Mouse (Mus musculus): ENCODE results near the gene Dock11. TPM values are rescaled to one million over a fixed set of nuclear protein-coding genes. Genes with fewer than 3 reads are reported as not detected.

Dock11 gene
- total and polyA plus RNA-seq, 2 experiments from 2014 or later: 2.0 to 11.6 TPM

DNA sequence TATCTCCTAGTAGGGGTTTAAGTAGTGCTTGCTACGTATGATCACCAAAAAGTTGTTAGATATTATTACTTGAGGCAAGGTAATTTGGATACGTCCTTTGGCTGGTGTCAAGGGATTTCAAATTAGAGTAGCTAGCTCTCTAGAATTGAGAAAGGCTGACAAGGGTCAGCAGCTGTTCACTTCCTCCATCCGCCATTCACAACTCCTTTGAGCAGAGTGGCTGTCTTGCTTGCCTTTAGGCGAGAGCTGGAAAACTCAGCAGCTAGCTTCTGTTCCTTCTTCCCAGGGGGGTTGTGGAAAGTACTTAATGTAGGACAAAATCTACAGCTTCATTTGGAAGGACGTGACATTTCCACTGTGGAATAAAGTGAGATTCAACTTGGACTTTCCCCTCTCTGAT lies 3.7 kb downstream of the Dock11 start:
- H3K27me3 ChIP-seq (ENCODE audit: control insufficient read depth, insufficient read depth, low read length): no peaks in the 10 kb centered on the region

GRCm38 (mm10) chrX:35897648-35898500 lies 9.2 kb downstream of the Dock11 start:
- Histone ChIP-seq H3K4me2 (ENCODE audit: low read depth, low read length) (no peak overlapping the region), H3K4me1 (ENCODE audit: control insufficient read depth, insufficient read depth) (no peaks in the 10 kb centered on the region), H3K36me3 (replicated peaks; ENCODE audit: control insufficient read depth, insufficient read depth, low read length) (no peaks in the 10 kb centered on the region), H3K9ac (replicated peaks; ENCODE audit: low read depth, low read length) (no peak overlapping the region), H3K9me3 (replicated peaks; ENCODE audit: control insufficient read depth, low read length) (no peaks in the 10 kb centered on the region), H3K4me3 (ENCODE audit: low read depth, low read length) (no peak overlapping the region), H3K27ac (ENCODE audit: low read depth) (peak overlapping the region; percentile 30; the same call in 1 of the 2 replicates), H3K27me3 (ENCODE audit: control insufficient read depth, insufficient read depth, low read length) (no peaks in the 10 kb centered on the region)
- no peak for DNase-seq (ENCODE audit: low spot score)
- no peak for TF ChIP-seq EP300 (IDR thresholded peaks at IDR 0.05; ENCODE audit: low read depth)
- TF ChIP-seq CTCF (IDR thresholded peaks at IDR 0.05; ENCODE audit: low read depth): no peak
- WGBS: 69% methylated on average over 11 of the region's 11 CpGs
- no peak for ATAC-seq (ENCODE audit: insufficient read depth, low read depth)

More for the DNA sequence above, 3.7 kb downstream of the Dock11 start:
- H3K4me2 ChIP-seq (ENCODE audit: low read depth, low read length): no peak overlapping the region
- no peaks in the 10 kb centered on the region for H3K36me3 ChIP-seq (replicated peaks; ENCODE audit: control insufficient read depth, insufficient read depth, low read length)
- ATAC-seq (ENCODE audit: insufficient read depth, low read depth) (no peak), DNase-seq (ENCODE audit: low spot score) (no peak)
- TF ChIP-seq EP300 (IDR thresholded peaks at IDR 0.05; ENCODE audit: low read depth): no peak
- TF ChIP-seq CTCF (IDR thresholded peaks at IDR 0.05; ENCODE audit: low read depth): no peak
- no peaks in the 10 kb centered on the region for H3K4me1 ChIP-seq (ENCODE audit: control insufficient read depth, insufficient read depth)
- no peaks in the 10 kb centered on the region for H3K9me3 ChIP-seq (replicated peaks; ENCODE audit: control insufficient read depth, low read length)
- H3K9ac ChIP-seq (replicated peaks; ENCODE audit: low read depth, low read length): no peak overlapping the region
- no peak overlapping the region for H3K27ac ChIP-seq (ENCODE audit: low read depth)
- WGBS: 70% methylated on average over 5 of the region's 5 CpGs
- no peak overlapping the region for H3K4me3 ChIP-seq (ENCODE audit: low read depth, low read length)

- no peaks in the 10 kb centered on the region for H3K27me3 ChIP-seq (ENCODE audit: control insufficient read depth, insufficient read depth, low read length)
- H3K4me1 ChIP-seq (ENCODE audit: control insufficient read depth, insufficient read depth): no peaks in the 10 kb centered on the region
- DNase-seq (ENCODE audit: low spot score) (no peak), ATAC-seq (ENCODE audit: insufficient read depth, low read depth) (no peak)
- H3K4me2 ChIP-seq (ENCODE audit: low read depth, low read length): no peak overlapping the region
- TF ChIP-seq EP300 (IDR thresholded peaks at IDR 0.05; ENCODE audit: low read depth) (no peak), CTCF (IDR thresholded peaks at IDR 0.05; ENCODE audit: low read depth) (no peak)
- H3K36me3 ChIP-seq (replicated peaks; ENCODE audit: control insufficient read depth, insufficient read depth, low read length): no peaks in the 10 kb centered on the region
- H3K27ac ChIP-seq (ENCODE audit: low read depth): no peak overlapping the region
- no peak overlapping the region for H3K9ac ChIP-seq (replicated peaks; ENCODE audit: low read depth, low read length)
- H3K4me3 ChIP-seq (ENCODE audit: low read depth, low read length): no peak overlapping the region
- H3K9me3 ChIP-seq (replicated peaks; ENCODE audit: control insufficient read depth, low read length): no peaks in the 10 kb centered on the region
- 100% methylated on average over 2 of the region's 2 CpGs for WGBS
These were observed 9.8 kb downstream of the Dock11 start for GRCm38 (mm10) chrX:35898501-35898766.

DNA sequence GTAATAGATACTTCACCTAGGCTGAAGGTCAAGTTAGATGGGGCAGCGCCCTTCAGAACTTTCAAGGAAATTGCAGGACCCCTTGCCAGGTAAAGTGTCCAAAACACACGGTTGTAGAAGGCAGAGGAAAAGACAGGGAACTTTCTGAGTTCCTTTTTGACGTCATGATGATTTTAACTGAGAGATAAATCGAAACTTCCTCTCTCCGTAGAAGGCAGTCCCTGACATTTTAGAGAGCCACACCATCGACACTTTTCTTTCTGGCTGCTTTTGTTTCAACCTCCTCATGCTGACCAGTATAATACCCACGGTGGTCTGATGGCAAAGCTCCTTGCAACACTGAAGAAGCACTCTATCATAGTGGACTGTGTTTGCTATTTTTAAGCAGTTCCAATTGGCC lies 15.7 kb downstream of the Dock11 start:
- no peak for DNase-seq (ENCODE audit: low spot score)
- 38% methylated on average over 7 of the region's 7 CpGs for WGBS

DNA sequence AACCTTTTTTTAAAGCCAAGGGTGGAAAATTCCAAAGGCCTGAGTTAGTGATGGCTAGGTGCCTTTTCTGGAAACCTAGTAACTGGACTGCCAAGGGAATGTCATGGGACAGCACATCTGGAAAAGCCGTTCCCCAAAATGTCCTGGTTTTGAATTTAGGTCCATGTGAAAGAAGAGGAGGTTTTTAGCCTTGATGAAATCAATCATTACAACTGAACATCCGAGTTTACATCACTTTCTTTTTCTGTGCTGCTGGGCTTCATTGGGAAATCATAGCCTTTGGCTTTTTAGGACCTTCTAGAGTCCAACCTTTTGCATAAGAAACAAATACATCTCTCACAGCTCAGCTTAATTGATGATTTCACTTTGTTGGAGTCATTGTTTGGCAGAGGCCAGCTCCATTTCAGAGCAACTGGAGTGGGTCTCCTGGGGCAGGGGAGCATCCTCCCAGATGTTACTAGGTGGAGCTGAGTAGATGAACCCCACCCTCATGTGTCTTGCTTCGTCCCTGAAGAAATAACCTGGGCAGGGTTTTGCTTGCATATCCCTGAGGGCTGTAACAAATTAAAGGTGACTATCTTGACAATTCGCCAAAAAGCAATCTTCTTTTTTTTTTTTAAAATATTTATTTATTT lies 18.2 kb downstream of the Dock11 start:
- Histone ChIP-seq H3K36me3 (replicated peaks; ENCODE audit: control insufficient read depth, insufficient read depth, low read length) (no peaks in the 10 kb centered on the region), H3K9me3 (replicated peaks; ENCODE audit: control insufficient read depth, low read length) (no peaks in the 10 kb centered on the region), H3K27ac (ENCODE audit: low read depth) (no peak overlapping the region), H3K4me1 (ENCODE audit: control insufficient read depth, insufficient read depth) (no peaks in the 10 kb centered on the region), H3K4me2 (ENCODE audit: low read depth, low read length) (no peak overlapping the region), H3K9ac (replicated peaks; ENCODE audit: low read depth, low read length) (no peak overlapping the region), H3K4me3 (ENCODE audit: low read depth, low read length) (no peak overlapping the region), H3K27me3 (ENCODE audit: control insufficient read depth, insufficient read depth, low read length) (no peaks in the 10 kb centered on the region)
- TF ChIP-seq EP300 (IDR thresholded peaks at IDR 0.05; ENCODE audit: low read depth) (no peak), CTCF (IDR thresholded peaks at IDR 0.05; ENCODE audit: low read depth) (no peak)
- DNase-seq (ENCODE audit: low spot score) (no peak), ATAC-seq (ENCODE audit: insufficient read depth, low read depth) (no peak)
- 75% methylated on average over 4 of the region's 4 CpGs for WGBS

More for the DNA sequence above, 15.7 kb downstream of the Dock11 start:
- TF ChIP-seq EP300 (IDR thresholded peaks at IDR 0.05; ENCODE audit: low read depth): no peak
- no peak for TF ChIP-seq CTCF (IDR thresholded peaks at IDR 0.05; ENCODE audit: low read depth)
- H3K9me3 ChIP-seq (replicated peaks; ENCODE audit: control insufficient read depth, low read length): no peaks in the 10 kb centered on the region
- no peak overlapping the region for H3K4me3 ChIP-seq (ENCODE audit: low read depth, low read length)
- no peak overlapping the region for H3K9ac ChIP-seq (replicated peaks; ENCODE audit: low read depth, low read length)
- peak overlapping the region; percentile 2; the same call in 1 of the 2 replicates for H3K4me2 ChIP-seq (ENCODE audit: low read depth, low read length)
- H3K4me1 ChIP-seq (ENCODE audit: control insufficient read depth, insufficient read depth): no peaks in the 10 kb centered on the region
- H3K27ac ChIP-seq (ENCODE audit: low read depth): no peak overlapping the region
- no peaks in the 10 kb centered on the region for H3K27me3 ChIP-seq (ENCODE audit: control insufficient read depth, insufficient read depth, low read length)
- no peak for ATAC-seq (ENCODE audit: insufficient read depth, low read depth)
- no peaks in the 10 kb centered on the region for H3K36me3 ChIP-seq (replicated peaks; ENCODE audit: control insufficient read depth, insufficient read depth, low read length)
